Mouse (Mus musculus) limb, embryonic 13.5 days (tissue): ENCODE measurements around the gene Skap1. TPM values are rescaled to one million over a fixed set of nuclear protein-coding genes. Genes with fewer than 3 reads are reported as not detected.

Experiments
- ATAC-seq: fragments of 200-750 bp; cut with Nextera tagmentation; 2 replicates; pipeline ENCODE4 v1.8.0; 2017; ENCODE audit warnings: low read depth, moderate number of reproducible peaks, moderate TSS enrichment; ENCODE audit not compliant: low FRiP score
- H3K27ac ChIP-seq: fragments of 300-500 bp; sonication (generic); 2 replicates; pipeline ENCODE4 v1.5.1; 2015; ENCODE audit warnings: inconsistent platforms, mild to moderate bottlenecking, moderate library complexity
- H3K27me3 ChIP-seq: fragments of 300-500 bp; sonication (generic); 2 replicates; pipeline ENCODE4 v1.6.1; 2015; ENCODE audit warnings: mild to moderate bottlenecking, inconsistent platforms
- H3K36me3 ChIP-seq: fragments of 300-500 bp; sonication (generic); 2 replicates; pipeline ENCODE4 v1.6.1; 2015; ENCODE audit warnings: inconsistent platforms, mild to moderate bottlenecking, moderate library complexity
- H3K4me1 ChIP-seq: fragments of 300-500 bp; sonication (generic); 2 replicates; pipeline ENCODE4 v1.6.1; 2015; ENCODE audit warnings: inconsistent platforms
- H3K4me2 ChIP-seq: fragments of 300-500 bp; sonication (generic); replicated peaks from 2 replicates; pipeline ENCODE4 v1.6.1; 2015; ENCODE audit warnings: inconsistent platforms, mild to moderate bottlenecking, moderate library complexity
- H3K4me3 ChIP-seq: fragments of 300-500 bp; sonication (generic); 2 replicates; pipeline ENCODE4 v1.5.1; 2015; ENCODE audit warnings: moderate library complexity, mild to moderate bottlenecking, inconsistent platforms
- H3K9ac ChIP-seq: fragments of 300-500 bp; sonication (generic); 2 replicates; pipeline ENCODE4 v1.6.1; 2015; ENCODE audit warnings: mild to moderate bottlenecking, inconsistent platforms
- H3K9me3 ChIP-seq: fragments of 300-500 bp; sonication (generic); 2 replicates; pipeline ENCODE4 v1.6.1; 2016; ENCODE audit warnings: inconsistent platforms
- WGBS: fragments of 180-500 bp; shearing (Covaris S2); methylation state at CpG from one replicate; pipeline ENCODE4 v1.1.7; 2015; 5-methylcytosine and 5-hydroxymethylcytosine counted together
- polyA plus RNA-seq: library from polyadenylated mRNA; unstranded; fragments of >200 nt; fragmentation: Nextera tagmentation; extraction: Ambion mirVana; gene quantifications from 2 replicates; pipeline ENCODE4 v1.2.1, GENCODE M21; 2015

Gene Skap1
- polyA plus RNA-seq, 1 experiment from 2014 or later, result 0.61 TPM

- Histone ChIP-seq H3K4me1 (peaks cover 3% of the 10 kb centered on the region; the same call in 1 of the 2 replicates), H3K4me3 (no peak overlapping the region), H3K36me3 (no peaks in the 10 kb centered on the region), H3K9me3 (no peaks in the 10 kb centered on the region), H3K4me2 (no peak overlapping the region), H3K27me3 (peaks cover 74% of the 10 kb centered on the region), H3K9ac (no peak overlapping the region), H3K27ac (no peak overlapping the region)
- ATAC-seq, result no peak
- WGBS, result 29% methylated on average over 5 of the region's 5 CpGs
Measured at GRCm38 (mm10) chr11:96619576-96619975, 155.2 kb downstream of the Skap1 start.

GRCm38 (mm10) chr11:96620006-96620405, 155.6 kb downstream of the Skap1 start:
- peaks cover 75% of the 10 kb centered on the region for H3K27me3 ChIP-seq

DNA sequence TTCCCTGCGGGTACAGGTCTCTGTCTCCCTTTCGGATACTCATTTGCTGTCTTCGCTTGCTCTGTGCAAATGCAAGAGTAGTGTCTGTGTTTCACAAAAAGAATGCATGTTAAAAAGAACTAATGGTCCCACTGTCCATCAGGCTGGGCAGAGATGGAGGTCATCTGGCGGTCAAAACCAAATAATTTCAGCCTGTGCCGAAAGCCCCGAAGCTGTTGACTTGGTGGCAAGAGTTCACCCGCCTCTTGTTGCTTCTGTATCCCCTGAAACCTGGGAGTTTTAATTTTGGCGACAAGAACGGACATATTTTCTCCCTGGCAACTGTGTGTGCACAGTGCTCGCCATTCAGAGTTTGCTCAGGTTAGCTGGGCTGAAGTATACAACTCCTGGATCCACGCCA, 156.3 kb downstream of the Skap1 start:
- Histone ChIP-seq H3K36me3 (no peaks in the 10 kb centered on the region), H3K27me3 (peaks cover 77% of the 10 kb centered on the region), H3K9ac (no peak overlapping the region), H3K4me3 (no peak overlapping the region), H3K4me1 (peaks cover 3% of the 10 kb centered on the region; the same call in 1 of the 2 replicates), H3K27ac (no peak overlapping the region), H3K9me3 (no peaks in the 10 kb centered on the region), H3K4me2 (no peak overlapping the region)
- 39% methylated on average over 11 of the region's 11 CpGs for WGBS
- no peak for ATAC-seq

More at GRCm38 (mm10) chr11:96620006-96620405, 155.6 kb downstream of the Skap1 start:
- Histone ChIP-seq H3K36me3 (no peaks in the 10 kb centered on the region), H3K27ac (no peak overlapping the region), H3K9ac (no peak overlapping the region), H3K9me3 (no peaks in the 10 kb centered on the region), H3K4me3 (no peak overlapping the region), H3K4me2 (no peak overlapping the region), H3K4me1 (peaks cover 3% of the 10 kb centered on the region; the same call in 1 of the 2 replicates)
- ATAC-seq, result no peak
- WGBS, result 36% methylated on average over 7 of the region's 7 CpGs

GRCm38 (mm10) chr11:96621167-96621566, 156.8 kb downstream of the Skap1 start:
- no peaks in the 10 kb centered on the region for H3K9me3 ChIP-seq
- no peaks in the 10 kb centered on the region for H3K36me3 ChIP-seq
- peak; percentile 57; the same call in 1 of the 2 replicates for ATAC-seq
- WGBS, result 9% methylated on average over 4 of the region's 4 CpGs
- peaks cover 77% of the 10 kb centered on the region for H3K27me3 ChIP-seq
- no peak overlapping the region for H3K4me3 ChIP-seq
- H3K4me2 ChIP-seq, result no peak overlapping the region
- peaks cover 3% of the 10 kb centered on the region; the same call in 1 of the 2 replicates for H3K4me1 ChIP-seq
- H3K9ac ChIP-seq, result no peak overlapping the region
- H3K27ac ChIP-seq, result no peak overlapping the region

- H3K36me3 ChIP-seq, result no peaks in the 10 kb centered on the region
- no peak overlapping the region for H3K27ac ChIP-seq
- ATAC-seq, result no peak
- no peak overlapping the region for H3K9ac ChIP-seq
- peaks cover 3% of the 10 kb centered on the region; the same call in 1 of the 2 replicates for H3K4me1 ChIP-seq
- H3K4me3 ChIP-seq, result no peak overlapping the region
- peaks cover 86% of the 10 kb centered on the region for H3K27me3 ChIP-seq
- H3K4me2 ChIP-seq, result no peak overlapping the region
- WGBS, result 10% methylated on average over 9 of the region's 9 CpGs
- H3K9me3 ChIP-seq, result no peaks in the 10 kb centered on the region
Measured at GRCm38 (mm10) chr11:96622782-96623181, 158.4 kb downstream of the Skap1 start.

- WGBS, result 47% methylated on average over 4 of the region's 4 CpGs
- peaks cover 3% of the 10 kb centered on the region; the same call in 1 of the 2 replicates for H3K4me1 ChIP-seq
- H3K27me3 ChIP-seq, result peaks cover 75% of the 10 kb centered on the region
- no peak for ATAC-seq
- no peak overlapping the region for H3K27ac ChIP-seq
- no peaks in the 10 kb centered on the region for H3K36me3 ChIP-seq
- no peak overlapping the region for H3K9ac ChIP-seq
- no peaks in the 10 kb centered on the region for H3K9me3 ChIP-seq
- no peak overlapping the region for H3K4me3 ChIP-seq
- no peak overlapping the region for H3K4me2 ChIP-seq
Measured at GRCm38 (mm10) chr11:96624436-96624835, 160.0 kb downstream of the Skap1 start.

GRCm38 (mm10) chr11:96629775-96630174, 165.4 kb downstream of the Skap1 start:
- no peaks in the 10 kb centered on the region for H3K4me1 ChIP-seq
- H3K9ac ChIP-seq, result no peak overlapping the region
- H3K27me3 ChIP-seq, result peaks cover 56% of the 10 kb centered on the region
- WGBS, result 40% methylated on average over 9 of the region's 9 CpGs
- ATAC-seq, result no peak
- no peaks in the 10 kb centered on the region for H3K36me3 ChIP-seq
- 0 out of 2 replicates have a peak overlapping the region, but pooled peaks have one; percentile 7 for H3K4me3 ChIP-seq
- no peaks in the 10 kb centered on the region for H3K9me3 ChIP-seq
- no peak overlapping the region for H3K27ac ChIP-seq
- H3K4me2 ChIP-seq, result peak overlapping the region; percentile 38

- no peaks in the 10 kb centered on the region for H3K9me3 ChIP-seq
- H3K4me3 ChIP-seq, result no peak overlapping the region
- no peak overlapping the region for H3K27ac ChIP-seq
- H3K27me3 ChIP-seq, result peaks cover 53% of the 10 kb centered on the region
- no peaks in the 10 kb centered on the region for H3K4me1 ChIP-seq
- H3K36me3 ChIP-seq, result no peaks in the 10 kb centered on the region
- WGBS, result 61% methylated on average over 3 of the region's 3 CpGs
- no peak overlapping the region for H3K9ac ChIP-seq
- no peak overlapping the region for H3K4me2 ChIP-seq
- ATAC-seq, result no peak
Measured at GRCm38 (mm10) chr11:96631521-96631920, 167.1 kb downstream of the Skap1 start.

GRCm38 (mm10) chr11:96637927-96638326, 173.5 kb downstream of the Skap1 start:
- Histone ChIP-seq H3K4me1 (peaks cover 10% of the 10 kb centered on the region), H3K36me3 (no peaks in the 10 kb centered on the region), H3K4me2 (no peak overlapping the region), H3K27ac (no peak overlapping the region), H3K4me3 (no peak overlapping the region), H3K27me3 (peaks cover 55% of the 10 kb centered on the region), H3K9ac (no peak overlapping the region), H3K9me3 (no peaks in the 10 kb centered on the region)
- WGBS, result 53% methylated on average over 7 of the region's 7 CpGs
- ATAC-seq, result no peak

- H3K27me3 ChIP-seq, result peaks cover 63% of the 10 kb centered on the region
- H3K36me3 ChIP-seq, result no peaks in the 10 kb centered on the region
- no peak overlapping the region for H3K4me3 ChIP-seq
- WGBS, result 72% methylated on average over 5 of the region's 5 CpGs
- H3K4me2 ChIP-seq, result no peak overlapping the region
- H3K9me3 ChIP-seq, result no peaks in the 10 kb centered on the region
- peaks cover 11% of the 10 kb centered on the region for H3K4me1 ChIP-seq
- H3K9ac ChIP-seq, result no peak overlapping the region
- no peak for ATAC-seq
- no peak overlapping the region for H3K27ac ChIP-seq
Measured at GRCm38 (mm10) chr11:96639805-96640204, 175.4 kb downstream of the Skap1 start.

- ATAC-seq, result no peak
- no peak overlapping the region for H3K4me3 ChIP-seq
- H3K27ac ChIP-seq, result no peak overlapping the region; the same call in 1 of the 2 replicates
- no peaks in the 10 kb centered on the region for H3K36me3 ChIP-seq
- peaks cover 67% of the 10 kb centered on the region for H3K27me3 ChIP-seq
- no peak overlapping the region for H3K4me2 ChIP-seq
- H3K4me1 ChIP-seq, result peaks cover 19% of the 10 kb centered on the region
- 28% methylated on average over 17 of the region's 17 CpGs for WGBS
- H3K9me3 ChIP-seq, result no peaks in the 10 kb centered on the region
- H3K9ac ChIP-seq, result no peak overlapping the region
Measured at GRCm38 (mm10) chr11:96642173-96643140, 178.1 kb downstream of the Skap1 start.

DNA sequence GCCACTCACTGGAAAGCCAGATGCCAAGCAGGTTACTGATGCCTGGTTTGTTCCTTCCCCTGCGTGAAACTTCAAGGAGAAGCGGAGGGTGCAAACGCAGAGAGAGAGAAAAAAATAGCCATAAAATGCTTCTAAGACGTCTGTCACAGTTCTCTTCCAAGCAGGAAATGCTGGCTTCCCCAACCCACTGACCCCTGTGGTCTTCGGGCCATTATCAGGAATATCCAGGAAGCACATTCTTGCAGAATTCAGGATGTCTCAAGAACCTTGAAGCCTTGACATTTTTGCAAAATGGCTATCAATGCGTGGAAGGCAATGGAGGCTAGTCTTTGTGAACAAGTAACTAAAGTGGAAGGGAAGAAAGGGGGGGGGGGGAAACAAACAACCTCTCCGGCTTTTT, 180.6 kb downstream of the Skap1 start:
- Histone ChIP-seq H3K4me1 (peaks cover 19% of the 10 kb centered on the region), H3K4me2 (no peak overlapping the region), H3K36me3 (no peaks in the 10 kb centered on the region), H3K9me3 (no peaks in the 10 kb centered on the region), H3K9ac (no peak overlapping the region), H3K27ac (no peak overlapping the region; the same call in 1 of the 2 replicates), H3K27me3 (peaks cover 55% of the 10 kb centered on the region), H3K4me3 (no peak overlapping the region)
- 35% methylated on average over 7 of the region's 7 CpGs for WGBS
- ATAC-seq, result no peak
